Mouse (Mus musculus): ENCODE results near the gene Fgfr2. TPM values are rescaled to one million over a fixed set of nuclear protein-coding genes. Genes with fewer than 3 reads are reported as not detected.

Gene Fgfr2
- polyA plus RNA-seq, 1 experiment from 2014 or later, result 93.6 TPM

DNA sequence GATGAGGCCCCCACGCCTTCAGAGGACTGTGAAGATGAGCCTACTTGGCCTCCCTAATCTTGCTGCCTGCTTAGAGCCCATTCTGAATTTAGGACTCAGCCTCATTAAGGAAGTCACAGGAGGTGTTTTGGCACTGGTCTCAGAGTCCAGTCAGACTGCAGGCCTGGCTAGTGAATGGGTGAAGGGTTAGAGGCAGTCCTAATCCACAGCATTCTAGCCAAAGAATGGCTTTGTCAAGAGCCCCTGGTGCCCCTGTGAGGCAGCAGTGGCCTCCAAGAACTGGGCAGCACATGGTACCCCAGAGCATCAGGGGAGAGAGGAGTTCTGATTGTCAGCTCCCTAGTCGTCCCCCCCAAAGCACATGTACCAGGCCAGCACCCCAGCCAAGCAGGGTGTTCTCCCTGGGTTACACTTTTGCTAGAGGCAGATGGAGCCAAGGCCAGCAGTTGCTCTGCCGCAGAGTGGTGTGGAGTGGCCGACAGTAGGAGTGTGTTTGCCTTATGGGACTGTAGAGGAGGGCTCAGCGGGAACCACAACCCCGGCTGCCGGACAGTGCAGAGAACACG lies 418.8 kb downstream of the Fgfr2 start:
- Histone ChIP-seq H3K9me3 (ENCODE audit: control insufficient read depth, low read length) (no peaks in the 10 kb centered on the region), H3K9ac (ENCODE audit: low read length) (no peak overlapping the region), H3K4me3 (ENCODE audit: low read depth, low read length) (no peak overlapping the region), H3K4me2 (ENCODE audit: low read depth, low read length, severe bottlenecking) (no peak overlapping the region), H3K27ac (ENCODE audit: low read depth, low read length) (no peak overlapping the region), H3K27me3 (ENCODE audit: control insufficient read depth, insufficient read depth, low read length) (no peaks in the 10 kb centered on the region), H3K36me3 (ENCODE audit: control insufficient read depth, insufficient read depth, low read length) (no peaks in the 10 kb centered on the region), H3K4me1 (replicated peaks; ENCODE audit: control insufficient read depth, insufficient read depth, low read length) (no peaks in the 10 kb centered on the region)
- DNase-seq (ENCODE audit: low spot score) (no peak), ATAC-seq (replicated peaks; ENCODE audit: low FRiP score) (no peak)
- 88% methylated on average over 8 of the region's 8 CpGs for WGBS

DNA sequence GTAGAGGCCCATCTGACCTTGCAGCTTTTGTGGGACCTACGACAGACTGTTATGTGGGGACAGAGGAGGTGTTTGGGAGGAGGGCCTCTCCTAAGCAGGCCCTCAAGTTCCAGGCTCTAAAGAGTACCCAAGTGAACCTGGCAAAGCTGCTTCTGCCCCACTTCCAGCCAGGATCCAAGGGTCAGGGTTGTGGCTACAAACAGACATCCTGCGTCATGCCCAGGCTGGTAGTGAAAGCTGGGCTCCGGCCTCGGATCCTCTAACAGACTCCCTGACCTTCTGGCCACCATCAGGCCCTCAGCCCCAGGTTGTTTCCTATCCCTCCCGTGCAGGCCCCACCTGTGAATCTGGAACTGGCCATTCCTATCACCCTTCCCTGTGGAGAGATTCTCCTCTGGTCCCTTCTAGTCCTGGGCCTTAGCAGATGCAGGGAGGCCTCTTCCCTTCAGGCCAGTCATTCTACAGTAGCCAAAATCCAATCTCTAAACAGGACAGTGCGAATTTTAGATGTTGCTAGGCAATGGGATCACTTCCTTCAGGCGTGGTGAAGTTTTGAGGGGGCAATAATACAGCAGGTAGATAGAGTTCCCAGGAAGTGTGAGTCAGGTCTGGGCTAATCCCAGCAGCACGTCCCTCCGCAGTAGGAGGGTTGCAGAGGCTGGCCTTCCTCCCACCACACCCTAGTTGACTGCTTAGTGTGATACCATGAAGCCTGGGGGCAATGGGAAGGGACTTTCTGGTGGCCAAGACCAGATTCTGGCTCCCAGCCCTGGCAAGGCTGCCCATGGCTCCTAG lies 419.4 kb downstream of the Fgfr2 start:
- DNase-seq (ENCODE audit: low spot score) (no peak), ATAC-seq (replicated peaks; ENCODE audit: low FRiP score) (no peak)
- H3K36me3 ChIP-seq (ENCODE audit: control insufficient read depth, insufficient read depth, low read length), result no peaks in the 10 kb centered on the region
- no peaks in the 10 kb centered on the region for H3K4me1 ChIP-seq (replicated peaks; ENCODE audit: control insufficient read depth, insufficient read depth, low read length)
- H3K9me3 ChIP-seq (ENCODE audit: control insufficient read depth, low read length), result no peaks in the 10 kb centered on the region
- no peak overlapping the region for H3K27ac ChIP-seq (ENCODE audit: low read depth, low read length)
- H3K4me3 ChIP-seq (ENCODE audit: low read depth, low read length), result no peak overlapping the region
- H3K9ac ChIP-seq (ENCODE audit: low read length), result no peak overlapping the region
- H3K27me3 ChIP-seq (ENCODE audit: control insufficient read depth, insufficient read depth, low read length), result no peaks in the 10 kb centered on the region
- H3K4me2 ChIP-seq (ENCODE audit: low read depth, low read length, severe bottlenecking), result no peak overlapping the region
- WGBS, result 85% methylated on average over 9 of the region's 9 CpGs

DNA sequence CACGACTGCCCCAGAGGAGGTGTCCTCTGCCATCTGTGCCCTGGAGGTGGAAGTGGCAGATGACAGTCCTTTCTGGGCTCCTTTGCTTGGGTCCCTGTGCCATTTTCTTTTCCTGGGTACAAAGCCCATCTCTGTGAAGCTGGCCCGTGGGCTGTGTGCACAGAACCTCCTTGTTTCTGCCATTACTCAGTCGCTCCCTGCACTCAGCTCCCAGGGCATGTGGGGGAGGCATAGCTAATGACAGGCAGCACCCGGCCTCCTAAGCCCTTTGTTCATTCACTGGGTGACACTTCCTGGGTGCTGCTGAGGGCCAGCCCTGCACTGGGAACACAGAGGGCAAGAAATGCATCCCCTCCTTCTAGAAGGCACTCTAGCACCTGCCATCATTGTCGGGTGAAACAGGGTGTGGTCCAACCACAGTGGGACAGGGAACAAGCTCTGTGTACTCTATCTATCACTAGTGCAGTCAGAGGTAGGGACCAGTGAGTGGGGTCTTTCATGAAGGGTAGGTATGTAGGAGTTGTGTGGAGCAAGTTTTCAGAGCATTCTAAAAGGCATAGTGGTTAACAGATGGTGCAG lies 420.6 kb downstream of the Fgfr2 start:
- no peaks in the 10 kb centered on the region for H3K27me3 ChIP-seq (ENCODE audit: control insufficient read depth, insufficient read depth, low read length)
- ATAC-seq (replicated peaks; ENCODE audit: low FRiP score) (no peak), DNase-seq (ENCODE audit: low spot score) (no peak)
- H3K9me3 ChIP-seq (ENCODE audit: control insufficient read depth, low read length), result no peaks in the 10 kb centered on the region
- no peak overlapping the region for H3K4me2 ChIP-seq (ENCODE audit: low read depth, low read length, severe bottlenecking)
- 80% methylated on average over 5 of the region's 5 CpGs for WGBS
- no peak overlapping the region for H3K9ac ChIP-seq (ENCODE audit: low read length)
- H3K4me3 ChIP-seq (ENCODE audit: low read depth, low read length), result no peak overlapping the region
- H3K4me1 ChIP-seq (replicated peaks; ENCODE audit: control insufficient read depth, insufficient read depth, low read length), result no peaks in the 10 kb centered on the region
- H3K36me3 ChIP-seq (ENCODE audit: control insufficient read depth, insufficient read depth, low read length), result no peaks in the 10 kb centered on the region
- H3K27ac ChIP-seq (ENCODE audit: low read depth, low read length), result no peak overlapping the region

DNA sequence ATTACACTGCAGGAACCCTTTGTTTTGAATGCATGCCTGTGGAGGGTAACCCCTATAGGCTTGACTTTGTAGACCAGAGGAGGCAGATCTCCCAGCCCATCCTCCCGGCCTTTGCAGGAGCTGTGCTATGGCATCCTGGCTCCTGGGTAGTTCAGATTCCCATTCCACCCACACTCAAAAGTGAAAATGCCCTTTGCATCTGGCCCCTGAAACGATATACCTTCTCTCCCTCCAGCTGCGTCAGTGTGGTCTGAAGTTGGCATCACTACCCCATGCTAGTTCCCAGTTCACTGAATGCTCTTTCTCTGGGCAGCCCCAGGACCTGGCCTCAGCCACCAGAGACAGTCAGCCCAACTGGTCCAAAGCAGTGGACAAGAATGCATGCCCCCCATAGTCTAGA lies 421.1 kb downstream of the Fgfr2 start:
- Histone ChIP-seq H3K27me3 (ENCODE audit: control insufficient read depth, insufficient read depth, low read length) (no peaks in the 10 kb centered on the region), H3K9me3 (ENCODE audit: control insufficient read depth, low read length) (no peaks in the 10 kb centered on the region), H3K27ac (ENCODE audit: low read depth, low read length) (no peak overlapping the region), H3K4me2 (ENCODE audit: low read depth, low read length, severe bottlenecking) (no peak overlapping the region), H3K9ac (ENCODE audit: low read length) (no peak overlapping the region), H3K36me3 (ENCODE audit: control insufficient read depth, insufficient read depth, low read length) (no peaks in the 10 kb centered on the region), H3K4me3 (ENCODE audit: low read depth, low read length) (no peak overlapping the region), H3K4me1 (replicated peaks; ENCODE audit: control insufficient read depth, insufficient read depth, low read length) (no peaks in the 10 kb centered on the region)
- 80% methylated on average over 3 of the region's 3 CpGs for WGBS
- ATAC-seq (replicated peaks; ENCODE audit: low FRiP score) (no peak), DNase-seq (ENCODE audit: low spot score) (no peak)

DNA sequence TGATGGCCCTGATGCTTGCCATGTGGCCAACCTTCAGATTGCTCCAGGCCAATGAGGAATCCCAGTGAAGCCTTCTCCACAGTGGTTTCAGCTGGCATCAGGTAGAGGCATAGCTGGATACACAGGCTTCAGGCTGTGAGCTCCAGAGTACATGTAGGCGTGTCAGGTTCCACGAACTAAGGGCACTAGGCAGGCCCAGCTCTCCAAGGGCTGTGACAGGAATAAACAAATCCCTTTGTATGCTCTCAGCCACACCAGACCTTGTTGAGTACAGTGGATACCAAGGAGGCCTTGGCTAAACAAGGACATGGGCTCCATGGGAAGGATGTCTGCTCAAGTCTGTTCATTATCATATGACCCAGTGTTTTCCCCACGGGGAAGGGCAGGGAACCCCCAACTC lies 421.7 kb downstream of the Fgfr2 start:
- DNase-seq (ENCODE audit: low spot score), result no peak
- Histone ChIP-seq H3K9ac (ENCODE audit: low read length) (no peak overlapping the region), H3K27me3 (ENCODE audit: control insufficient read depth, insufficient read depth, low read length) (no peaks in the 10 kb centered on the region), H3K9me3 (ENCODE audit: control insufficient read depth, low read length) (no peaks in the 10 kb centered on the region), H3K4me2 (ENCODE audit: low read depth, low read length, severe bottlenecking) (no peak overlapping the region), H3K36me3 (ENCODE audit: control insufficient read depth, insufficient read depth, low read length) (no peaks in the 10 kb centered on the region), H3K4me1 (replicated peaks; ENCODE audit: control insufficient read depth, insufficient read depth, low read length) (no peaks in the 10 kb centered on the region), H3K27ac (ENCODE audit: low read depth, low read length) (no peak overlapping the region), H3K4me3 (ENCODE audit: low read depth, low read length) (no peak overlapping the region)
- ATAC-seq (replicated peaks; ENCODE audit: low FRiP score), result no peak
- 82% methylated on average over 3 of the region's 3 CpGs for WGBS

DNA sequence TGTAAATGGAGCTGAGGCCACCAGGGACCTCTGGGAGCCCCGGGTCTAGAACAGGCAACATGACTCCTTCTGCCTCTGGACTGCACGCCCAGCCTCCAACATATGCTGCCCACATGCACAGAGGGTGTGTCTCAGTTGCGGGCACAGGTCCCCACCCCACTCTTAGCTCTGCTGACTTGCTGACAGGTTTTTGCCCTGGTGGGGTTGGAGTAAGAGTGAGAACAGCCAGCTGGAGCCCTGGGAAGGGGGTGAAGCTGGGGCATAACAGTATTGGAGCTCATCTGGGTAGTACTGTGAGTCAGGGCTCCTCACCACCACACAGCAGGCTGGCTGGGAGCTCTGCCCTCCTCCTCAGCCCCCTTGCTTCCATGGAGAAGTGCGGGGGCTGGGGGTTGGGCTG lies 423.0 kb downstream of the Fgfr2 start:
- Histone ChIP-seq H3K4me1 (replicated peaks; ENCODE audit: control insufficient read depth, insufficient read depth, low read length) (no peaks in the 10 kb centered on the region), H3K27ac (ENCODE audit: low read depth, low read length) (no peak overlapping the region), H3K27me3 (ENCODE audit: control insufficient read depth, insufficient read depth, low read length) (no peaks in the 10 kb centered on the region)

DNA sequence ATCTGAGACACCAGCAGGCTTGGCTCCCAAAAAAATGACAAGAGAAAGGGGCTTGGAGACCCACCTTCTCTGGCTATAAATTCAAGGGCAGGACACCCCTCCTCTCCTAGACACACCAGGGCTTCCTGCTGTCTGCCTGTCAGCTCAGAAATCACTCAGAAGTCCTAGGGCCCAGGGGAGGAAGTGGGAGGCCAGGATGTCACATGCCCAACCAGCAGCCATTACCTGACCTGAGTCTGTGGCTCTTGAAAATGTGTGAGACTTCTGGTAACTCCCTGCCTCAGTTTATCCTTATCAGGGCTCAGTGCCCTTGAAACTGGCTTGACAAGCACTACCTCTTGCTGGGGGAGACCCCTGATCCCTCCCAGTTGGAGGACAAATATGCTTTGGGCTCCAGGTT lies 423.5 kb downstream of the Fgfr2 start:
- H3K4me1 ChIP-seq (replicated peaks; ENCODE audit: control insufficient read depth, insufficient read depth, low read length), result no peaks in the 10 kb centered on the region
- H3K9me3 ChIP-seq (ENCODE audit: control insufficient read depth, low read length), result no peaks in the 10 kb centered on the region; the same call in 1 of the 2 replicates
- H3K9ac ChIP-seq (ENCODE audit: low read length), result no peak overlapping the region
- H3K4me2 ChIP-seq (ENCODE audit: low read depth, low read length, severe bottlenecking), result no peak overlapping the region
- ATAC-seq (replicated peaks; ENCODE audit: low FRiP score) (no peak), DNase-seq (ENCODE audit: low spot score) (no peak)
- H3K4me3 ChIP-seq (ENCODE audit: low read depth, low read length), result no peak overlapping the region
- H3K27ac ChIP-seq (ENCODE audit: low read depth, low read length), result no peak overlapping the region
- no peaks in the 10 kb centered on the region for H3K27me3 ChIP-seq (ENCODE audit: control insufficient read depth, insufficient read depth, low read length)
- no peaks in the 10 kb centered on the region for H3K36me3 ChIP-seq (ENCODE audit: control insufficient read depth, insufficient read depth, low read length)

More for the DNA sequence above, 423.0 kb downstream of the Fgfr2 start:
- no peak overlapping the region for H3K4me2 ChIP-seq (ENCODE audit: low read depth, low read length, severe bottlenecking)
- WGBS, result 79% methylated on average over 4 of the region's 4 CpGs
- no peak overlapping the region for H3K4me3 ChIP-seq (ENCODE audit: low read depth, low read length)
- no peaks in the 10 kb centered on the region for H3K36me3 ChIP-seq (ENCODE audit: control insufficient read depth, insufficient read depth, low read length)
- no peaks in the 10 kb centered on the region for H3K9me3 ChIP-seq (ENCODE audit: control insufficient read depth, low read length)
- no peak for ATAC-seq (replicated peaks; ENCODE audit: low FRiP score)
- no peak overlapping the region for H3K9ac ChIP-seq (ENCODE audit: low read length)
- no peak for DNase-seq (ENCODE audit: low spot score)

DNA sequence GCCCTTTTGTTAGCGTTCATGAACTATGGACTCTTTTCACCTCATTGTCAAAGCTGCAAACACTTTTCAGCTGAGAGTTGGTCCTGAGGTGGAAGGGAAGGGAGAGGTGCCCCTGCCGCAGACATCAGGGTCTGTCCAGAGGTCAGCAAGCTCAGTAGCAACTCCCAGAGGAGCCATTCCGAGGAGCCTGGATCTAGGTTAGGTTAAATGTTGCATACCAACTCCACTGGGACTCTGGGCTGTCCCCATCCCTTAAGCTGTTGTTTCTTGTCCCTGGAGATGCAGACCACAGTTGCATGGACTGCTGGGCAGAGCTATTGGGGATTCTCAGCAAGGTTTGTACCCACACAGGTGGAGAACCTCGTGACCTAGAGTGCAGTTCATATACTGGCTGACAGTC lies 424.0 kb downstream of the Fgfr2 start:
- DNase-seq (ENCODE audit: low spot score), result no peak
- no peaks in the 10 kb centered on the region; the same call in 1 of the 2 replicates for H3K9me3 ChIP-seq (ENCODE audit: control insufficient read depth, low read length)
- H3K36me3 ChIP-seq (ENCODE audit: control insufficient read depth, insufficient read depth, low read length), result no peaks in the 10 kb centered on the region
- H3K27ac ChIP-seq (ENCODE audit: low read depth, low read length), result no peak overlapping the region
- 63% methylated on average over 4 of the region's 4 CpGs for WGBS
- ATAC-seq (replicated peaks; ENCODE audit: low FRiP score), result no peak
- H3K4me1 ChIP-seq (replicated peaks; ENCODE audit: control insufficient read depth, insufficient read depth, low read length), result no peaks in the 10 kb centered on the region
- no peak overlapping the region for H3K4me2 ChIP-seq (ENCODE audit: low read depth, low read length, severe bottlenecking)
- no peak overlapping the region for H3K4me3 ChIP-seq (ENCODE audit: low read depth, low read length)
- no peak overlapping the region for H3K9ac ChIP-seq (ENCODE audit: low read length)
- no peaks in the 10 kb centered on the region for H3K27me3 ChIP-seq (ENCODE audit: control insufficient read depth, insufficient read depth, low read length)
